Mouse (Mus musculus) neural tube, embryonic 14.5 days (tissue): Measurements from ENCODE around the gene Fgf4. TPM values are rescaled to one million over a fixed set of nuclear protein-coding genes. Genes with fewer than 3 reads are reported as not detected.

Experiments used
- ATAC-seq: fragments of 200-750 bp; cut with Nextera tagmentation; 2 replicates; pipeline ENCODE4 v1.8.0; 2017; ENCODE audit warnings: low read depth, mild to moderate bottlenecking, moderate TSS enrichment, moderate library complexity
- H3K27ac ChIP-seq: fragments of 300-500 bp; sonication (generic); 2 replicates; pipeline ENCODE4 v1.5.1; 2014; ENCODE audit warnings: low read depth, mild to moderate bottlenecking, control low read depth, low read length, moderate library complexity, mixed read lengths
- H3K27me3 ChIP-seq: fragments of 300-500 bp; sonication (generic); 2 replicates; pipeline ENCODE4 v1.6.1; 2014; ENCODE audit warnings: low read length; ENCODE audit not compliant: control insufficient read depth, insufficient read depth
- H3K36me3 ChIP-seq: fragments of 300-500 bp; sonication (generic); 2 replicates; pipeline ENCODE4 v1.6.1; 2014; ENCODE audit warnings: low read length, mixed read lengths; ENCODE audit not compliant: control insufficient read depth, insufficient read depth
- H3K4me1 ChIP-seq: fragments of 300-500 bp; sonication (generic); 2 replicates; pipeline ENCODE4 v1.6.1; 2014; ENCODE audit warnings: low read length; ENCODE audit not compliant: control insufficient read depth, insufficient read depth
- H3K4me2 ChIP-seq: fragments of 300-500 bp; sonication (generic); 2 replicates; pipeline ENCODE4 v1.6.1; 2014; ENCODE audit warnings: mild to moderate bottlenecking, low read depth, low read length, control low read depth
- H3K4me3 ChIP-seq: fragments of 300-500 bp; sonication (generic); 2 replicates; pipeline ENCODE4 v1.5.1; 2014; ENCODE audit warnings: low read depth, low read length, control low read depth, mixed read lengths
- H3K9ac ChIP-seq: fragments of 300-500 bp; sonication (generic); replicated peaks from 2 replicates; pipeline ENCODE4 v1.6.1; 2014; ENCODE audit warnings: low read depth, mild to moderate bottlenecking, control low read depth, low read length, mixed read lengths
- H3K9me3 ChIP-seq: fragments of 300-500 bp; sonication (generic); 2 replicates; pipeline ENCODE4 v1.6.1; 2016; ENCODE audit warnings: low read length; ENCODE audit not compliant: control insufficient read depth
- WGBS: fragments of 180-500 bp; shearing (Covaris S2); extraction: QIAGEN DNeasy Blood & Tissue Kit; methylation state at CpG from one replicate; pipeline ENCODE4 v1.1.7; 2014; 5-methylcytosine and 5-hydroxymethylcytosine counted together
- polyA plus RNA-seq: library from polyadenylated mRNA; unstranded; fragments of >200 nt; fragmentation: Nextera tagmentation; extraction: Ambion mirVana; gene quantifications from 2 replicates; pipeline ENCODE4 v1.2.1, GENCODE M21; 2014

Fgf4 gene
- polyA plus RNA-seq: not detected in 2 replicates

DNA sequence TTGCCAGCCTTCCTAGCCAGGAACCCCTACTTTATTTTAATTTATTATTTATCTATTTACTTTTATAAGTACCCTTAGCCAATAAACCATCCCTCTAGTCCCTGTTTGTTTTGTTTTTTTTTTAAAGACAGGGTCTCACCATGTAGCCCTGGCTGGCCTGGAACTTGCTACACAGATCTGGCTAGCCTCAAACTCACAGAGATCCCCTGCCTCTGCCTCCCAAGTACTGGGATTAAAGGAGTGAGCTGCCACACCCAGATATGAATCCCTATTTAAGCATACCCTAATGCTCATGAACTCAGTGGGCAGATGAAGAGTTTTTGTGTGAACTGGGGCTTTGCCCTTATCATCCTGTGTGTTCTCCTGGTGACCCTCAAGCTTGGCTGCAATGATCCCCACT is at the start of gene Fgf4:
Gene Fgf4 (plus strand): TSS at position 301 of the 400 bp plus-strand sequence.
- no peaks in the 10 kb centered on the region for H3K9me3 ChIP-seq
- ATAC-seq: no peak
- no peaks in the 10 kb centered on the region for H3K4me1 ChIP-seq
- no peak within 1 kb of the TSS for H3K4me3 ChIP-seq
- H3K9ac ChIP-seq: no peak within 1 kb of the TSS
- no peak within 1 kb of the TSS for H3K27ac ChIP-seq
- no peaks in the 10 kb centered on the region for H3K27me3 ChIP-seq
- no peak within 1 kb of the TSS for H3K4me2 ChIP-seq
- H3K36me3 ChIP-seq: no peaks in the 10 kb centered on the region

DNA sequence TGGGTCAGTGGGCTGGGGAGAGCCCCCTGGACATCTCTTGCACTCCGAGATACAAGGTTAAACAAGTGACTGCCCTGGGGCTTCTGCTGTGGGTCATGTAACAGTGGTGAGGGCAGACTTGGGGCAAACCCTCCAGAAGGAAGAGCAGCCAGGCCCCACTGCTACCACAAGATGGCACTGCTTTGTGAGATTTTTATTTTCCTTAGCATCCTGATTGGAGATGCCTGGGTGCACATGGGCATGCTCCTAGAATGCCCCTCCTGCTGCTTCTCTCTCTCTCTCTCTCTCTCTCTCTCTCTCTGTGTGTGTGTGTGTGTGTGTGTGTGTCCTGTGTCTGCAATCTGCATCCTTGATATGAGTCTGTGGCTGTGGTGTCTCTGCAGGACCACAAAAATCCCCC is 48.7 kb upstream of the Fgf4 start:
- peak; percentile 72; the same call in 1 of the 2 replicates for ATAC-seq
- Histone ChIP-seq H3K9me3 (no peaks in the 10 kb centered on the region), H3K27ac (no peak overlapping the region), H3K4me2 (no peak overlapping the region), H3K4me3 (no peak overlapping the region), H3K36me3 (no peaks in the 10 kb centered on the region), H3K27me3 (no peaks in the 10 kb centered on the region), H3K9ac (no peak overlapping the region), H3K4me1 (no peaks in the 10 kb centered on the region)
- whole genome bisulfite sequencing: 50% methylated on average over 1 of the region's 1 CpGs

DNA sequence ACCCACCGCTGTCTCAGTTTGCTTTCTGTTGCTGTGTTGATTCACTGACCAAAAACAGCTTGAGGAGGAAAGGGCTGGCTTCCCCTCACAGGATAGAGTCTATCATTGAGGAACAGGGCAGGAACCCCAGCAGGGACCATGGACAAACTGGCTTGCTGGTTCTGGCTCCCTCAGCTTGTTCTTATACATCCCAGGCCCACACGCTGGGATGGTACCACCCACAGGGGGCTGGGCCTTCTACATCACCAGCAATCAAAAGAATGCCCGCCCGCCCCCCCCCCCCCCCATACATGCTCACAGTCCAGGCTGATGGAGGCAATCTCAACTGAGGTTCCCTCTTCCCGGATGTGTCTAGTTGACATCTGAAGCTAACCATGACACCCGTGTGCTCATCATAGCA is 40.1 kb upstream of the Fgf4 start:
- Histone ChIP-seq H3K9me3 (no peaks in the 10 kb centered on the region), H3K27me3 (no peaks in the 10 kb centered on the region), H3K27ac (no peak overlapping the region), H3K4me1 (no peaks in the 10 kb centered on the region), H3K4me2 (no peak overlapping the region), H3K9ac (no peak overlapping the region), H3K4me3 (no peak overlapping the region), H3K36me3 (no peaks in the 10 kb centered on the region)
- WGBS: 64% methylated on average over 6 of the region's 6 CpGs
- no peak for ATAC-seq

GRCm38 (mm10) chr7:144807976-144808577 is 39.1 kb upstream of the Fgf4 start:
- no peaks in the 10 kb centered on the region for H3K27me3 ChIP-seq

GRCm38 (mm10) chr7:144811521-144811920 is 35.6 kb upstream of the Fgf4 start:
- no peak overlapping the region for H3K9ac ChIP-seq
- no peak for ATAC-seq
- H3K27me3 ChIP-seq: no peaks in the 10 kb centered on the region
- H3K27ac ChIP-seq: no peak overlapping the region
- H3K4me1 ChIP-seq: no peaks in the 10 kb centered on the region
- no peak overlapping the region for H3K4me3 ChIP-seq
- no peaks in the 10 kb centered on the region for H3K9me3 ChIP-seq
- 42% methylated on average over 4 of the region's 4 CpGs for WGBS
- H3K4me2 ChIP-seq: no peak overlapping the region
- no peaks in the 10 kb centered on the region for H3K36me3 ChIP-seq

More at GRCm38 (mm10) chr7:144807976-144808577, 39.1 kb upstream of the Fgf4 start:
- no peaks in the 10 kb centered on the region for H3K9me3 ChIP-seq
- no peaks in the 10 kb centered on the region for H3K4me1 ChIP-seq
- H3K9ac ChIP-seq: no peak overlapping the region
- H3K36me3 ChIP-seq: no peaks in the 10 kb centered on the region
- no peak overlapping the region for H3K27ac ChIP-seq
- ATAC-seq: no peak
- H3K4me2 ChIP-seq: no peak overlapping the region
- no peak overlapping the region for H3K4me3 ChIP-seq
- WGBS: 77% methylated on average over 4 of the region's 4 CpGs

DNA sequence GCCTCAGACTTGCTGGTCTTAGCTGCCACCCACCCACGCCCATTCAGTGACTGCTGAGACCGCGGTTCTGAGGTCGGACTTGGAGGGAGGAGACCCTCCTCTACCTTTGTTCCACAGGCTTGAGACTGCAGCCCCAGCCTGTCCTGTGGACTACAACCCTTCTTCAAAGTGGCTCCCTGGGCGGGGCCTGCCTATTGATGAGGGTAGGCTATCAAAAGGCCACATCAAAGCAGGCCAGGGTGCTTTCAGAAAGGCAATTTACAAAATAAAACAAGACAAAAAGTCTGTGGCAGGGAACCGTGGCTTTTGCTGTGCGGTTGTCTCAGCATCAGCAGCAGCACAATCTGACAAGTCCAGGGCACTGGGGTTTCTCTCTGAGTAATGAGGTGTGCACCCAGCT is 25.3 kb upstream of the Fgf4 start:
- H3K4me2 ChIP-seq: no peak overlapping the region
- no peak for ATAC-seq
- H3K4me1 ChIP-seq: no peaks in the 10 kb centered on the region
- 18% methylated on average over 7 of the region's 7 CpGs for WGBS
- no peak overlapping the region for H3K4me3 ChIP-seq
- H3K9ac ChIP-seq: no peak overlapping the region
- H3K9me3 ChIP-seq: no peaks in the 10 kb centered on the region; the same call in 1 of the 2 replicates
- H3K27ac ChIP-seq: no peak overlapping the region
- H3K27me3 ChIP-seq: no peaks in the 10 kb centered on the region
- H3K36me3 ChIP-seq: no peaks in the 10 kb centered on the region

- Histone ChIP-seq H3K4me2 (no peak overlapping the region), H3K4me3 (no peak overlapping the region), H3K4me1 (no peaks in the 10 kb centered on the region), H3K27me3 (no peaks in the 10 kb centered on the region), H3K9ac (no peak overlapping the region), H3K36me3 (no peaks in the 10 kb centered on the region), H3K27ac (no peak overlapping the region), H3K9me3 (no peaks in the 10 kb centered on the region)
- ATAC-seq: no peak
- 97% methylated on average over 2 of the region's 2 CpGs for WGBS
Measured at GRCm38 (mm10) chr7:144823988-144824387, 23.2 kb upstream of the Fgf4 start.

DNA sequence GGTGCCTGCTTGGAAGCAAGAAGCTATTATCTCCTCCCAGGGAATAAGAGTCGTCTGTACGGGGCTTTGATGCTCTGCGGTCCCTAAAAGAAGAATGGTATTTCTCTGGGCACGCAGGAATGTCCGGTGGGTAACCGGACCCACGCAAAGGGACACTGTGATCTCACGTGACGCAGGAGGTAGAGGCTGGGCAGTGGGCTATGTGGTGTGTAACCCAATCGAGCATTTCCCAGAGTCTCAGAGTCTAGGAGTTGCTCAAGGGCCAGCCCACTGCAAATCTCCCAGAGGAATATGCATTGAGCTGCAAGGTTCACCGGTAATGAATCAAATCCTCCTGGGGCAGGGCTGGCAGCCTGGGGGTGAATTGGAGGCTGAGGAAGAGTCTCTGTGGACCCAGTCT is 18.8 kb upstream of the Fgf4 start:
- Histone ChIP-seq H3K9ac (no peak overlapping the region), H3K9me3 (no peaks in the 10 kb centered on the region), H3K4me2 (no peak overlapping the region), H3K36me3 (no peaks in the 10 kb centered on the region), H3K27me3 (no peaks in the 10 kb centered on the region), H3K4me3 (no peak overlapping the region), H3K4me1 (no peaks in the 10 kb centered on the region), H3K27ac (no peak overlapping the region)
- no peak for ATAC-seq
- 21% methylated on average over 11 of the region's 11 CpGs for WGBS

- WGBS: 1% methylated on average over 43 of the region's 43 CpGs
- H3K27ac ChIP-seq: no peak within 1 kb of the TSS
Measured at GRCm38 (mm10) chr7:144837891-144838488, 9.2 kb upstream of the Fgf4 start, which contains the start of gene Fgf3. Gene Fgf3 (plus strand): TSS chr7:144838083.

More at GRCm38 (mm10) chr7:144837891-144838488, 9.2 kb upstream of the Fgf4 start, which contains the start of gene Fgf3:
- 0 out of 2 replicates have a peak, but pooled peaks have one; percentile 15 for ATAC-seq
- peak within 1 kb of the TSS; percentile 26; the same call in 1 of the 2 replicates for H3K9ac ChIP-seq
- H3K4me2 ChIP-seq: peak within 1 kb of the TSS; percentile 60
- peaks cover 9% of the 10 kb centered on the region; the same call in 1 of the 2 replicates for H3K4me1 ChIP-seq
- H3K36me3 ChIP-seq: no peaks in the 10 kb centered on the region
- no peaks in the 10 kb centered on the region for H3K9me3 ChIP-seq
- H3K27me3 ChIP-seq: peaks cover 44% of the 10 kb centered on the region
- peak within 1 kb of the TSS; percentile 40 for H3K4me3 ChIP-seq
